Mouse (Mus musculus) lung, postnatal 0 days (tissue): Measurements from ENCODE around the gene Tmco1.

Experiments used
- CTCF ChIP-seq: IDR thresholded peaks from 2 replicates; pipeline ENCODE4 v1.5.1; 2016; ENCODE audit warnings: antibody characterized with exemption, mild to moderate bottlenecking
- EP300 ChIP-seq: IDR thresholded peaks from 2 replicates; pipeline ENCODE4 v1.6.1; 2016; ENCODE audit warnings: antibody characterized with exemption, mild to moderate bottlenecking, control low read depth

DNA sequence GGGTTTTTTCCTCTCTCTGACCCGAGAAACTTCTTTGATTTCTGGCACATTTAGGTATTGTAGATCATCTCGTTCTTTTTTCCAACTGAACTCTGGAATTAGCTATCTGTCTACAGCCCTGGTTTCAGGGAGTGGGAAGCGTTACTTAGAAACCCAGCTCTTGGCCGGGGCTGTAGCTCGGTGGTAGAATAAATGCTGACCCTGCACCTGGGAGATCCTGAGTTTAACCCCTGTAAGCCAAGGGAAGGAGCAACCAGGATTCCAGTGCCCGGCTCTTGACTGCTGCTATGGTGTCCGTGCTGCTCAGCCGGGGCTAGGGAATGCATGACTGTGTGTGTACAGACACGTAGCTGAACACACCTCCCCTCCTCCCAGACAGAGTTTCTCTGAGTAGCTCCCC lies 50.6 kb downstream of the Tmco1 start:
- TF ChIP-seq EP300 (no peak), CTCF (no peak)
